Mouse (Mus musculus) stomach, postnatal 0 days (tissue): ENCODE measurements around the gene Gimap5.

Experiments
- CTCF ChIP-seq: IDR thresholded peaks from 2 replicates; pipeline ENCODE4 v1.5.1; 2016; ENCODE audit warnings: antibody characterized with exemption, low read depth, mild to moderate bottlenecking, moderate library complexity
- EP300 ChIP-seq: optimal IDR thresholded peaks from 2 replicates; pipeline ENCODE3; 2016; ENCODE audit warnings: antibody characterized with exemption

DNA sequence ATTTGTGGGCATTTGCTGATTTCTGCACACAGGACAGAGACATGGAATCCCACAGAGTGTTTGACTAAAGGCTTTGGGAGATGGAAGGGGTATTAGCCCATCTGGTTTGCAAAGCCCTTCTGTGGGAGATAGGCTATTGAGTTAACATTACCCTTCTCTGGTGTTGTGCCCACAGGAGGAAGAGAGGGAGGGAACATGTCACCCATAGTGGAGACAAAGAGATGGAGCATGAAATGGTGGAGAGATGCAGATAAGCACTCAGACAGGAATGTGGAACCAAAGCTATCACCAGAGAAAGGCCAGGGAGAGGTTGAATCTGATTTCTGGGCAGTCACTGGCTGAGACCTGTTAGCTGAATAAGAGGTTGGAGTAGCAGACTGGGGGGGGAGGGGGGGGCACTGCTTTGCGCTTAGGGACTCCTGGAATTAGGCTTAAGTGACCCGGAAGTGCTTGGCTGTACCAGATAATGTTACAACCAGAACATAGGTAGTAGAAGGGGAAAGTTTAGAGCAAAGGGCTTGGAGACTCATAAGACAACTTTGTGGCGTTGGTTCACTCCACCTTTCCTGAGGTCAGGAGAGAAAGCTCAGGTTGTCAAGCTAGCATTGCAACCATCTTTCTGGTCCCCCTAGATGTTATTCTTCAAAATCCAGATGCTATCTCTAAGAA is 5.4 kb upstream of the Gimap5 start:
- TF ChIP-seq EP300 (no peak), CTCF (no peak)
